Mouse (Mus musculus) midbrain, embryonic 15.5 days (tissue): ENCODE results near the gene Olfr1164. TPM values are rescaled to one million over a fixed set of nuclear protein-coding genes. Genes with fewer than 3 reads are reported as not detected.

Source experiments
- ATAC-seq: fragments of 200-750 bp; cut with Nextera tagmentation; replicated peaks from 2 replicates; pipeline ENCODE4 v1.8.0; 2017; ENCODE audit warnings: moderate TSS enrichment
- H3K27ac ChIP-seq: fragments of 300-500 bp; sonication (generic); 2 replicates; pipeline ENCODE4 v1.5.1; 2015; ENCODE audit warnings: mild to moderate bottlenecking, inconsistent platforms
- H3K27me3 ChIP-seq: fragments of 300-500 bp; sonication (generic); replicated peaks from 2 replicates; pipeline ENCODE4 v1.6.1; 2015; ENCODE audit warnings: inconsistent platforms
- H3K36me3 ChIP-seq: fragments of 300-500 bp; sonication (generic); replicated peaks from 2 replicates; pipeline ENCODE4 v1.6.1; 2015; ENCODE audit warnings: inconsistent platforms
- H3K4me1 ChIP-seq: fragments of 300-500 bp; sonication (generic); 2 replicates; pipeline ENCODE4 v1.6.1; 2015; ENCODE audit warnings: inconsistent platforms
- H3K4me2 ChIP-seq: fragments of 300-500 bp; sonication (generic); 2 replicates; pipeline ENCODE4 v1.6.1; 2015; ENCODE audit warnings: inconsistent platforms, mild to moderate bottlenecking, moderate library complexity
- H3K4me3 ChIP-seq: fragments of 300-500 bp; sonication (generic); 2 replicates; pipeline ENCODE4 v1.5.1; 2015; ENCODE audit warnings: mild to moderate bottlenecking, inconsistent platforms
- H3K9ac ChIP-seq: fragments of 300-500 bp; sonication (generic); 2 replicates; pipeline ENCODE4 v1.6.1; 2015; ENCODE audit warnings: mild to moderate bottlenecking, inconsistent platforms
- H3K9me3 ChIP-seq: fragments of 300-500 bp; sonication (generic); 2 replicates; pipeline ENCODE4 v1.6.1; 2016; ENCODE audit warnings: inconsistent platforms
- WGBS: fragments of 180-500 bp; shearing (Covaris S2); methylation state at CpG from one replicate; pipeline ENCODE4 v1.1.7; 2015; ENCODE audit warnings: mixed read lengths; 5-methylcytosine and 5-hydroxymethylcytosine counted together
- polyA plus RNA-seq: library from polyadenylated mRNA; unstranded; fragments of >200 nt; fragmentation: Nextera tagmentation; extraction: Ambion mirVana; gene quantifications from 2 replicates; pipeline ENCODE4 v1.2.1, GENCODE M21; 2015

Olfr1164 gene
- not detected in 2 replicates for polyA plus RNA-seq

DNA sequence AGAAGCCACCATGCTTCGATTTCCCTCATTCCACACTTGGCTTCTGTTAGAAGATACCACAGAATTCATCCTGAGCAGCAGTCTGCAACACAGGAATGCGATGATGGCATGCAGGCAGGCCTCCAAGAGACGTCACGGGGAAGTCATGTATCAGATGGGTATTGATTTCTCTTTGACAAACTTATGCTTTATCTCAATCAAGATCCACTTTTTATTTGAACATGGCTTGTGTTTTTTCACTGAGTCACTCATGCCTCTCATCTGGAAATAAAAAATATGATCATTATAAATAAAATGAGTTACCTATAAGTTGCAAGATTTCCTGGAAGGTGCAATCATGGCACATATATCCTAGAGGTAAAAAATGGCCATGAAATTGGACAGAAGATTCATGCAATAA is at the start of gene Olfr1164:
Gene Olfr1164 (minus strand): TSS at position 101 of the 400 bp plus-strand sequence.
- 79% methylated on average over 4 of the region's 4 CpGs for WGBS
- no peak within 1 kb of the TSS for H3K4me3 ChIP-seq

DNA sequence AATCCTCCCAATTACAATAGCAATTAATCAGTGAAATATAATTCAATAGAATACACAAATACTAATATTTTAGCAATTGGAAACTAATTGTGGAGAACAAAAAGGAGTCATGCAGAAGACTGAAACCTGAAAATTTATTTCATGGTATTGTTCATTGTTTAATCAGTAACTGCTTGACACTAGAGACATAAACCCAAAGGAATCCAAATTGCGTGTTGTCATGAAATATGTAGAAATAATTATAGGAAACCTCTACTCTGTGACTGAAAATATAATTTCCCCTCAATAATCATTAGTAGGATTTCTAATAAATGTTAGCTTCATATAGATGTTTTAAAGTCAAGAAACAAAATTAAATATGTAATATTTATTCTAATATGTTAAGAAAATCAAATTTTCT is 34.4 kb upstream of the Olfr1164 start, which contains the start of gene Olfr1166:
Gene Olfr1166 (minus strand): TSS at position 101 of the 400 bp plus-strand sequence.
- ATAC-seq, result no peak
- 80% methylated on average over 1 of the region's 1 CpGs for WGBS

More for the DNA sequence above, at the start of gene Olfr1164:
- Histone ChIP-seq H3K27ac (no peak within 1 kb of the TSS), H3K4me2 (no peak within 1 kb of the TSS), H3K9ac (no peak within 1 kb of the TSS), H3K4me1 (no peaks in the 10 kb centered on the region), H3K27me3 (no peaks in the 10 kb centered on the region), H3K36me3 (no peaks in the 10 kb centered on the region), H3K9me3 (no peaks in the 10 kb centered on the region)
- ATAC-seq, result no peak

DNA sequence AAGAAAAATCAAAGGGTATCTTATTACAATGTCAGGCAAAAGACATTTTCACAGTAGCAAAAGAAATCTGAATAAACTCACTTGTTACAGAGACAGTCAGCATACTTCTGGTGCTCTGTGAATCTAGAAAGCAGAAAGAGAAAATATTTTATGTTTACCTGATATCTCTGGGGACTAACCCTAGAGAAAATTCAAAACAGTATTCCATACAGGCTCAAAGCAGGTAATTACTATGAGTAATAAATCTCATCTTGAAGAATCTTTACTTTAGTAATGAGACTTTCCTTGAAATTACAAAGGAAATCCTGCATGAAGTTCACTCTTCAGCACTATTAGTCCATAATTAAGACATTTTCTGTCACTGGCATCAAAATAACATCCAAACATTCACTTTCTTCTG is 22.0 kb downstream of the Olfr1164 start, which contains the start of gene Olfr1163:
Gene Olfr1163 (minus strand): TSS at position 101 of the 400 bp plus-strand sequence.
- no peak within 1 kb of the TSS for H3K9ac ChIP-seq
- ATAC-seq, result no peak

More for the DNA sequence above, 34.4 kb upstream of the Olfr1164 start, which contains the start of gene Olfr1166:
- Histone ChIP-seq H3K27me3 (no peaks in the 10 kb centered on the region), H3K36me3 (no peaks in the 10 kb centered on the region), H3K27ac (no peak within 1 kb of the TSS), H3K4me2 (no peak within 1 kb of the TSS), H3K9me3 (no peaks in the 10 kb centered on the region), H3K9ac (no peak within 1 kb of the TSS), H3K4me3 (no peak within 1 kb of the TSS), H3K4me1 (no peaks in the 10 kb centered on the region)

DNA sequence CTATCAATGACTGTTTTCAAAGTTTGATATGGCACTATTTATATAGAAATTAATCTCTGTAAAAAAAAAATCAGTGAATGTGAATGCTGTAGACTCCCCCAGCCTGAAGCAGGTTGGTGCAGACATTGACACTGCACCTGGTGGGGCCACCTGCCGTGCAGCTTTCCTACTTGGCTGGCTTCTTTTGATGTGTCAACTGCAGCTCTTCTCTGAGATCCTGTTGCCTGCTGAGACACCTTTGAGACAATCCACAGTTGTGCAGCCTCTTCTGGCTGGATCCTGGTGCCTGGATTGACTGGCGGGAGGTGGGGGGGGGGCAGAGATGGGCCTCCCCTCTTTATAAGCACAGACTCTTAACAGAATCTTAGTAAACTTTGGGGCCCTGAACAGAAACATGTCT is 30.2 kb downstream of the Olfr1164 start:
- H3K9me3 ChIP-seq, result no peaks in the 10 kb centered on the region
- H3K27ac ChIP-seq, result no peak overlapping the region
- H3K36me3 ChIP-seq, result no peaks in the 10 kb centered on the region
- no peaks in the 10 kb centered on the region for H3K27me3 ChIP-seq
- WGBS, result 84% methylated on average over 2 of the region's 2 CpGs
- H3K4me1 ChIP-seq, result no peaks in the 10 kb centered on the region
- no peak overlapping the region for H3K9ac ChIP-seq
- H3K4me3 ChIP-seq, result no peak overlapping the region
- no peak overlapping the region for H3K4me2 ChIP-seq
- no peak for ATAC-seq

More for the DNA sequence above, 22.0 kb downstream of the Olfr1164 start, which contains the start of gene Olfr1163:
- H3K36me3 ChIP-seq, result no peaks in the 10 kb centered on the region
- no peaks in the 10 kb centered on the region for H3K9me3 ChIP-seq
- no peak within 1 kb of the TSS for H3K4me3 ChIP-seq
- no peaks in the 10 kb centered on the region for H3K27me3 ChIP-seq
- H3K4me2 ChIP-seq, result no peak within 1 kb of the TSS
- H3K27ac ChIP-seq, result no peak within 1 kb of the TSS
- no peaks in the 10 kb centered on the region for H3K4me1 ChIP-seq

DNA sequence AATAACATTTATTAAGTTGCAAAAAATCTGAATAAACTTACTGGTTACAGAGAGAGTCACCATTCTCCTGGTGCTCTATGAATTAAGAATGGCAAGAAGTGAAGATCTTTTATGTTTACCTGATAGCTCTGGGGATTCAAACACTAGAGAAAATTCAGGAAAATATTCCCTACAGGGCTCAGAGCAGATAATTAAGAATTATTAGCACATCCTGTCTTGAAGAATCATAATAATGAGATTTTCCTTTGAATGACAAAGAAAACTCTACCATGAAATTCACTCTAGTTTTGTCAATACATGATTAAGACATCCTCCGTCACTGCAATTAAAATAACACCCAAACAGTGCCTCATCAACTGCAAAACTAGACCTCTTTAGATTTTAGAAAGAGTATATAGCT is 42.7 kb downstream of the Olfr1164 start, which contains the start of gene Olfr1162:
Gene Olfr1162 (minus strand): TSS at position 101 of the 400 bp plus-strand sequence.
- ATAC-seq, result no peak
- Histone ChIP-seq H3K9ac (no peak within 1 kb of the TSS), H3K27me3 (no peaks in the 10 kb centered on the region)

More for the DNA sequence above, 42.7 kb downstream of the Olfr1164 start, which contains the start of gene Olfr1162:
- Histone ChIP-seq H3K4me3 (no peak within 1 kb of the TSS), H3K27ac (no peak within 1 kb of the TSS), H3K9me3 (no peaks in the 10 kb centered on the region), H3K4me2 (no peak within 1 kb of the TSS), H3K4me1 (no peaks in the 10 kb centered on the region), H3K36me3 (no peaks in the 10 kb centered on the region)
- 79% methylated on average over 1 of the region's 1 CpGs for WGBS

Other genes starting within 250 kb of the Olfr1164 start
- not detected in 2 replicates for gene Olfr1150-ps1, start 250.0 kb downstream of the Olfr1164 start, polyA plus RNA-seq
- not detected in 2 replicates for gene Olfr1151, start 238.1 kb downstream of the Olfr1164 start, polyA plus RNA-seq
- not detected in 2 replicates for gene Olfr1152, start 227.5 kb downstream of the Olfr1164 start, polyA plus RNA-seq
- gene Olfr1153, start 199.0 kb downstream of the Olfr1164 start, polyA plus RNA-seq, result not detected in 2 replicates
- not detected in 2 replicates for gene Olfr1154, start 188.8 kb downstream of the Olfr1164 start, polyA plus RNA-seq
- not detected in 2 replicates for gene Olfr1155, start 148.8 kb downstream of the Olfr1164 start, polyA plus RNA-seq
- not detected in 2 replicates for gene Olfr1156, start 140.9 kb downstream of the Olfr1164 start, polyA plus RNA-seq
- not detected in 2 replicates for gene Olfr1157, start 125.7 kb downstream of the Olfr1164 start, polyA plus RNA-seq
- gene Olfr74, start 119.3 kb downstream of the Olfr1164 start, polyA plus RNA-seq, result not detected in 2 replicates
- gene Olfr1158, start 103.9 kb downstream of the Olfr1164 start, polyA plus RNA-seq, result not detected in 2 replicates
- gene Olfr1160, start 85.7 kb downstream of the Olfr1164 start, polyA plus RNA-seq, result not detected in 2 replicates
- gene Olfr1161, start 71.2 kb downstream of the Olfr1164 start, polyA plus RNA-seq, result not detected in 2 replicates
- not detected in 2 replicates for gene Olfr73, start 56.3 kb downstream of the Olfr1164 start, polyA plus RNA-seq
- gene Olfr1162, start 42.8 kb downstream of the Olfr1164 start, polyA plus RNA-seq, result not detected in 2 replicates
- gene Olfr1163, start 22.1 kb downstream of the Olfr1164 start, polyA plus RNA-seq, result not detected in 2 replicates
- not detected in 2 replicates for gene Olfr1166, start 34.3 kb upstream of the Olfr1164 start, polyA plus RNA-seq
- gene Olfr1167, start 61.2 kb upstream of the Olfr1164 start, polyA plus RNA-seq, result not detected in 2 replicates
- gene Olfr1168, start 87.9 kb upstream of the Olfr1164 start, polyA plus RNA-seq, result not detected in 2 replicates
- gene Olfr1170, start 134.4 kb upstream of the Olfr1164 start, polyA plus RNA-seq, result not detected in 2 replicates
- gene Olfr1173, start 185.9 kb upstream of the Olfr1164 start, polyA plus RNA-seq, result not detected in 2 replicates
- not detected in 2 replicates for gene Olfr1174-ps, start 221.2 kb upstream of the Olfr1164 start, polyA plus RNA-seq
- not detected in 2 replicates for gene Olfr1175-ps, start 233.2 kb upstream of the Olfr1164 start, polyA plus RNA-seq
- not detected in 2 replicates for gene Olfr1176, start 242.8 kb upstream of the Olfr1164 start, polyA plus RNA-seq